ENCODE assay signal across 8 mouse cellular contexts in the genomic region with DNA sequence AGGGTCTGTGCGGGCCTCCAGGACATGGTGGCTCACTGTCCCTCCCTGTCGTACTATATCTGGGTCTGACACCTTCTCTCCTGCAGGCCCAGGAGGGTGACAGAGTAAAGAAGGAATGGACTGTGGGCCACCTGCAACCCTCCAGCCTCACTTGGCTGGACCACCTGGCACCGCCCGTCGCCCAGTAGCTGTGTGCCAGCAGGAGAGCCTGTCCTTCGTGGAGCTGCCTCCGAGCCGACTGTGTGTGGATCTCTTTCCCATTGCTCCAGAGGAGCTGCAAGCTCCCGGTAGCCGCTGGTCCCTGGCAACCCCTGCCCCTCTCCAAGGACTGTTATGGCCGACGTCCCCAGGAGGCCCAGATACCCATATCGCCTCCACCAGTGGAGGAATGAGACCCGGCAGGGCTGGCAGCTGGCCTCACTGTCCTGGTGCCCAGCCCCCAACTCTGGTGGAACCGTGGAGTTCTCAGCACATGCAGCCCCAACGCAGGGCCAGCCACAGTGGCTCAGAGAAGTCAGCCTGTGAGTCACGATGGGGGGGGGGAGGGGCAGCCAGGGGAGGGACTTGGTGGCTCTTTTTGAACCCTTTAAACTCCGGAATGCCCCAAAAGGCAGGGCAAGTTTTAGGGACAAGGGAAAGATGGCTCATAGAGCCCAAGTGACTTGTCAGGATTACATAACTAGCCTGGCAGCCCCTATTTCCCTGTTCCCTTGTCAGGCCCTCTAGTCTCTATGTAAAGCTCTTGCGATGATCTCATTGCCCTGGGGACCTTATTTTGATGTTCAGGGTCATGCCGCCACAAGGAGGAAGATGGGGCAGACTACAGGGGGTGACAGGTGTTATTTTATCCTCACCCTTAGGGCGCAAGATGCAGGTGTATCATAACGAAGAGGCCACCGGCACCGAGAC. TPM values are rescaled to one million over a fixed set of nuclear protein-coding genes. Genes with fewer than 3 reads are reported as not detected.
DNase-seq lines count a peak whose midpoint lies in the region; ATAC-seq and TF ChIP-seq lines count a peak whose summit lies in the region.

No protein-coding gene starts in this region.

- H3K4me1 ChIP-seq in lung, embryonic 14.5 days (ENCODE audit: insufficient read depth) = peaks cover 50% of the 10 kb centered on the region
- H3K4me1 ChIP-seq in embryonic facial prominence, embryonic 13.5 days = peaks cover 73% of the 10 kb centered on the region
- H3K4me1 ChIP-seq in hindbrain, embryonic 11.5 days (replicated peaks; ENCODE audit: control insufficient read depth, insufficient read depth, low read length) = peaks cover 13% of the 10 kb centered on the region
- peaks cover 68% of the 10 kb centered on the region for H3K4me1 ChIP-seq in neural tube, embryonic 13.5 days (replicated peaks)

- H3K9me3 ChIP-seq in lung, embryonic 14.5 days (ENCODE audit: low read depth, low read length) = no peaks in the 10 kb centered on the region
- no peaks in the 10 kb centered on the region for H3K9me3 ChIP-seq in embryonic facial prominence, embryonic 13.5 days
- no peaks in the 10 kb centered on the region for H3K9me3 ChIP-seq in hindbrain, embryonic 11.5 days (ENCODE audit: control insufficient read depth, low read length)
- H3K9me3 ChIP-seq in neural tube, embryonic 13.5 days = no peaks in the 10 kb centered on the region

- H3K4me2 ChIP-seq in lung, embryonic 14.5 days = peak overlapping the region; percentile 78
- H3K4me2 ChIP-seq in embryonic facial prominence, embryonic 13.5 days = peak overlapping the region; percentile 71
- H3K4me2 ChIP-seq in hindbrain, embryonic 11.5 days (replicated peaks; ENCODE audit: low read depth, low read length) = 0 out of 2 replicates have a peak overlapping the region, but pooled peaks have one; percentile 21
- H3K4me2 ChIP-seq in neural tube, embryonic 13.5 days = peak overlapping the region; percentile 53

- no peak overlapping the region for H3K9ac ChIP-seq in lung, embryonic 14.5 days
- H3K9ac ChIP-seq in embryonic facial prominence, embryonic 13.5 days = peak overlapping the region; percentile 66
- H3K9ac ChIP-seq in hindbrain, embryonic 11.5 days (ENCODE audit: low read depth, low read length) = no peak overlapping the region
- peak overlapping the region; percentile 5; the same call in 1 of the 2 replicates for H3K9ac ChIP-seq in neural tube, embryonic 13.5 days

- peak overlapping the region; percentile 38; the same call in 1 of the 2 replicates for H3K4me3 ChIP-seq in lung, embryonic 14.5 days (ENCODE audit: low read depth, low read length)
- peak overlapping the region; percentile 49 for H3K4me3 ChIP-seq in embryonic facial prominence, embryonic 13.5 days
- H3K4me3 ChIP-seq in hindbrain, embryonic 11.5 days (ENCODE audit: low read depth, low read length) = peak overlapping the region; percentile 13; the same call in 1 of the 2 replicates
- peak overlapping the region; percentile 38; the same call in 1 of the 2 replicates for H3K4me3 ChIP-seq in neural tube, embryonic 13.5 days

- 0 out of 2 replicates have a peak, but pooled peaks cover 16% of the 10 kb centered on the region for H3K36me3 ChIP-seq in lung, embryonic 14.5 days (ENCODE audit: insufficient read depth)
- H3K36me3 ChIP-seq in embryonic facial prominence, embryonic 13.5 days = peaks cover 13% of the 10 kb centered on the region
- no peaks in the 10 kb centered on the region for H3K36me3 ChIP-seq in hindbrain, embryonic 11.5 days (ENCODE audit: control insufficient read depth, insufficient read depth, low read length)
- H3K36me3 ChIP-seq in neural tube, embryonic 13.5 days = no peaks in the 10 kb centered on the region

- H3K27me3 ChIP-seq in lung, embryonic 14.5 days (ENCODE audit: insufficient read depth, low read length) = peaks cover 49% of the 10 kb centered on the region
- peaks cover 79% of the 10 kb centered on the region for H3K27me3 ChIP-seq in embryonic facial prominence, embryonic 13.5 days
- peaks cover 83% of the 10 kb centered on the region for H3K27me3 ChIP-seq in hindbrain, embryonic 11.5 days (ENCODE audit: control insufficient read depth, insufficient read depth, low read length)
- peaks cover 96% of the 10 kb centered on the region for H3K27me3 ChIP-seq in neural tube, embryonic 13.5 days

- TF ChIP-seq CTCF in lung, embryonic 14.5 days (IDR thresholded peaks at IDR 0.05; ENCODE audit: low read depth) = no peak

- ATAC-seq in lung, embryonic 14.5 days (ENCODE audit: insufficient read depth) = no peak
- no peak for ATAC-seq in embryonic facial prominence, embryonic 13.5 days (ENCODE audit: insufficient number of reproducible peaks, insufficient read depth, low FRiP score, low TSS enrichment, low read depth)
- no peak for ATAC-seq in hindbrain, embryonic 11.5 days (ENCODE audit: low FRiP score)
- no peak for ATAC-seq in neural tube, embryonic 13.5 days (ENCODE audit: low read depth)

- DNase-seq in lung, embryonic 14.5 days = peak; percentile 33
- no peak for DNase-seq in lung, postnatal 14 days
- DNase-seq in hindbrain, embryonic 11.5 days (ENCODE audit: low spot score) = no peak
- no peak for DNase-seq in right cerebral cortex, adult 2 months (ENCODE audit: low spot score in 2 of 2)
- no peak for DNase-seq in frontal cortex, postnatal 36 days (ENCODE audit: low spot score in 2 of 2)
- DNase-seq in right cerebral cortex, postnatal 10 days (ENCODE audit: low spot score in 2 of 2) = no peak

- WGBS in lung, embryonic 14.5 days = 25% methylated on average over 24 of the region's 24 CpGs
- WGBS in embryonic facial prominence, embryonic 13.5 days = 25% methylated on average over 24 of the region's 24 CpGs
- 23% methylated on average over 24 of the region's 24 CpGs for WGBS in hindbrain, embryonic 11.5 days
- WGBS in neural tube, embryonic 13.5 days = 19% methylated on average over 24 of the region's 24 CpGs

- H3K27ac ChIP-seq in lung, embryonic 14.5 days (ENCODE audit: low read depth) = no peak overlapping the region
- H3K27ac ChIP-seq in embryonic facial prominence, embryonic 13.5 days = peak overlapping the region; percentile 93; the same call in 1 of the 2 replicates
- H3K27ac ChIP-seq in hindbrain, embryonic 11.5 days (ENCODE audit: low read depth, low read length) = no peak overlapping the region
- peak overlapping the region; percentile 85; the same call in 1 of the 2 replicates for H3K27ac ChIP-seq in neural tube, embryonic 13.5 days (replicated peaks)

RNA-seq across cellular contexts. Expression of a gene that starts 7.0 kb away (rescaled TPM):
- 20.1 and 21.1 TPM in 2 replicates for polyA plus RNA-seq in lung, embryonic 14.5 days (2014; fragmentation: Nextera tagmentation; extraction: Ambion mirVana)
- polyA plus RNA-seq in embryonic facial prominence, embryonic 13.5 days (2015; fragmentation: Nextera tagmentation; extraction: Ambion mirVana) = 18.9 and 23.3 TPM in 2 replicates
- 2.1 and 3.1 TPM in 2 replicates for polyA plus RNA-seq in hindbrain, embryonic 11.5 days (2014; fragmentation: Nextera tagmentation; extraction: Ambion mirVana)
- 2.1 and 2.2 TPM in 2 replicates for polyA plus RNA-seq in neural tube, embryonic 13.5 days (2015; fragmentation: Nextera tagmentation; extraction: Ambion mirVana)

RNA-seq across cellular contexts. Expression of a gene that starts 32.6 kb away (rescaled TPM):
- 5.3 and 6.3 TPM in 2 replicates for polyA plus RNA-seq in lung, embryonic 14.5 days (2014; fragmentation: Nextera tagmentation; extraction: Ambion mirVana)
- 7.4 and 7.9 TPM in 2 replicates for polyA plus RNA-seq in embryonic facial prominence, embryonic 13.5 days (2015; fragmentation: Nextera tagmentation; extraction: Ambion mirVana)
- polyA plus RNA-seq in hindbrain, embryonic 11.5 days (2014; fragmentation: Nextera tagmentation; extraction: Ambion mirVana) = 6.3 and 6.8 TPM in 2 replicates
- polyA plus RNA-seq in neural tube, embryonic 13.5 days (2015; fragmentation: Nextera tagmentation; extraction: Ambion mirVana) = 6.4 and 7.0 TPM in 2 replicates

RNA-seq across cellular contexts. Expression of a gene that starts 54.7 kb away (rescaled TPM):
- 6.9 and 7.6 TPM in 2 replicates for polyA plus RNA-seq in lung, embryonic 14.5 days (2014; fragmentation: Nextera tagmentation; extraction: Ambion mirVana)
- polyA plus RNA-seq in embryonic facial prominence, embryonic 13.5 days (2015; fragmentation: Nextera tagmentation; extraction: Ambion mirVana) = 2.6 and 4.0 TPM in 2 replicates
- 0.82 and 1.1 TPM in 2 replicates for polyA plus RNA-seq in hindbrain, embryonic 11.5 days (2014; fragmentation: Nextera tagmentation; extraction: Ambion mirVana)
- 1.7 and 2.2 TPM in 2 replicates for polyA plus RNA-seq in neural tube, embryonic 13.5 days (2015; fragmentation: Nextera tagmentation; extraction: Ambion mirVana)

Comparison
In these comparisons a context has a peak if more than half of its experiments do, and no peak if none do; other contexts are left out.
1. H3K27ac ChIP-seq: peak in embryonic facial prominence, embryonic 13.5 days (single experiment) and neural tube, embryonic 13.5 days (single experiment); none in lung, embryonic 14.5 days (single experiment) and hindbrain, embryonic 11.5 days (single experiment).
2. H3K4me2 ChIP-seq: peak in every context shown above with its lines; median percentile 78 in lung, embryonic 14.5 days; 71 in embryonic facial prominence, embryonic 13.5 days; 53 in neural tube, embryonic 13.5 days; 21 in hindbrain, embryonic 11.5 days.
3. H3K9ac ChIP-seq: peak in embryonic facial prominence, embryonic 13.5 days (single experiment) and neural tube, embryonic 13.5 days (single experiment); none in lung, embryonic 14.5 days (single experiment) and hindbrain, embryonic 11.5 days (single experiment).
4. Peak in every context shown above with its lines, with median percentiles within 50 percentile points of each other: H3K4me3 ChIP-seq.